Mouse (Mus musculus): Measurements from ENCODE around the gene Cuta.

DNA sequence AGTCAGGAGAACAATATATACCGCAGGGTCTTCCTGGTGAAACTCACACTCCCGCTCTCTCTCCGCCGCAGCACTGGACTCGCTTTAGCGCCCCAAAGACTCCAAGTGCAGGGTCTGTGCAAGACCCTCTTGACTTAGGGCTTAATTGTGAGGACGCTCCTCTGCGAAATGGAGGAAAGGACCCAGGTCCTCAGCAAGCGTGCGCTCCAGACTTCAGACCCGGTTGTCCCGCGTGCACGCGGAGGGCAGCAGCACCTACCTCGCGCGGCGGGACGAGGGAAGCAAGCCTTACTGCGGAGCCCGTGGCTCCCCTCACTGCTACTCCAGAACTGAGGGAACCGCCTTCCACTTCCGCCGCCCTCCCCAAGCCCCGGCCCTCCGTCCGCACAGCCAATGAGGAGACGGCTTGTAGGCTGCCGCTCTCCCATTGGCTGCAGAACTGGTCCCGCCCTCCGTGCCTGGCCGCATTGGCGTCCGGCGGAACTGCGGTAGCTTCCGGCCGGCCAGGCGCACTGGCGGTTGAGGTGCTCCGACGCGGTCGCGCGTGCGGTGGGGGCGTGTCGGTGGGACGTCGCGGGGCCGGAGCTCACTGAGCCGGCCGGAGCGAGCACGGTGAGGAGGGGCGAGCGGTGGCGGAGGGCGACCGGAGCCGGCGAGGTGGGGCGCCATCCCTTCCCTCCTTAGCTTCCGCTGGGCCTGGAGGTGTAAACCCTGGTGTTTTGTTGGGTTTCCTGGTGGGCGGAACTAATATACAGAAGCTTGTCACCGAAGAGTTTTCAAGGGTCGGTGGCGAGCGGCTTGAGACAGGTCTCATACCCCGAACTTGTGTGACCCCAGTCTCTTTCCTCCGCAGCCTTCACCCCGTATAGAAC lies 33.6 kb upstream of the Cuta start, which contains the start of gene Zbtb9:
- TF ChIP-seq CTCF (IDR thresholded peaks at IDR 0.05; ENCODE audit: insufficient read depth, low read depth, low read length) (no peak), POLR2A (IDR thresholded peaks at IDR 0.05; ENCODE audit: insufficient read depth, low read depth, low read length) (peak; percentile 97)
